Mouse (Mus musculus) neural tube, embryonic 11.5 days (tissue): Measurements from ENCODE around the gene 4930407I10Rik. TPM values are rescaled to one million over a fixed set of nuclear protein-coding genes. Genes with fewer than 3 reads are reported as not detected.

Experiments used
- ATAC-seq: fragments of 200-750 bp; cut with Nextera tagmentation; 2 replicates; pipeline ENCODE4 v1.8.0; 2017; ENCODE audit warnings: moderate number of reproducible peaks, mild to moderate bottlenecking, moderate TSS enrichment, moderate library complexity; ENCODE audit not compliant: insufficient read depth, low FRiP score, low TSS enrichment
- DNase-seq: peaks from one replicate; pipeline ENCODE4 v3.0.0-alpha.2; 2015; ENCODE audit warnings: low spot score
- H3K27ac ChIP-seq: fragments of 300-500 bp; sonication (generic); 2 replicates; pipeline ENCODE4 v1.5.1; 2014; ENCODE audit warnings: low read depth, mild to moderate bottlenecking, low read length
- H3K27me3 ChIP-seq: fragments of 300-500 bp; sonication (generic); 2 replicates; pipeline ENCODE4 v1.6.1; 2014; ENCODE audit warnings: mild to moderate bottlenecking, low read length, mixed read lengths; ENCODE audit not compliant: control insufficient read depth, insufficient read depth
- H3K36me3 ChIP-seq: fragments of 300-500 bp; sonication (generic); 2 replicates; pipeline ENCODE4 v1.6.1; 2014; ENCODE audit warnings: mild to moderate bottlenecking, low read length, moderate library complexity, mixed read lengths; ENCODE audit not compliant: control insufficient read depth, insufficient read depth
- H3K4me1 ChIP-seq: fragments of 300-500 bp; sonication (generic); 2 replicates; pipeline ENCODE4 v1.6.1; 2014; ENCODE audit warnings: low read length, mixed read lengths; ENCODE audit not compliant: control insufficient read depth, insufficient read depth
- H3K4me2 ChIP-seq: fragments of 300-500 bp; sonication (generic); 2 replicates; pipeline ENCODE4 v1.6.1; 2014; ENCODE audit warnings: low read depth, mild to moderate bottlenecking, moderate library complexity
- H3K4me3 ChIP-seq: fragments of 300-500 bp; sonication (generic); 2 replicates; pipeline ENCODE4 v1.5.1; 2014; ENCODE audit warnings: low read depth, low read length
- H3K9ac ChIP-seq: fragments of 300-500 bp; sonication (generic); 2 replicates; pipeline ENCODE4 v1.6.1; 2014; ENCODE audit warnings: mild to moderate bottlenecking, low read length
- H3K9me3 ChIP-seq: fragments of 300-500 bp; sonication (generic); 2 replicates; pipeline ENCODE4 v1.6.1; 2016; ENCODE audit warnings: low read length; ENCODE audit not compliant: control insufficient read depth
- WGBS: fragments of 180-500 bp; shearing (Covaris S2); extraction: QIAGEN DNeasy Blood & Tissue Kit; methylation state at CpG from one replicate; pipeline ENCODE4 v1.1.7; 2014; 5-methylcytosine and 5-hydroxymethylcytosine counted together
- polyA plus RNA-seq: library from polyadenylated mRNA; unstranded; fragments of >200 nt; fragmentation: Nextera tagmentation; extraction: Ambion mirVana; gene quantifications from 2 replicates; pipeline ENCODE4 v1.2.1, GENCODE M21; 2014

4930407I10Rik gene
- polyA plus RNA-seq, 1 experiment from 2014 or later: not detected

DNA sequence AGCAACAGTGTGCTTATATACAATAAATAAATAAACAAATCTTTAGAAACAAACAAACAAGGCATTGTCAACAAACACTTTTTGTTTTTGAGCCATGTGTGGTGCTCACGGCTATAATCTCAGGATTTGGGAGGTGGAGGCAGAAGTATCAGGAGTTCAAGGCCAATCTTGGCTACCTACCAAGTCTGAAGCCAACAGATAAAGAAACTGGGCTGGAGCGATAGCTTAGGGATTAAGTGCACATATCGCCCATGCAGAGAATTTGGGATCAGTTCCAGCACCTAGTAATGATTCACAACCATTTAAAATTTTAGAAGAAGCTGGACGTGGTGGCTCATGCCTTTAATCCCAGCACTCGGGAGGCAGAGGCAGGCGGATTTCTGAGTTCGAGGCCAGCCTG, 14.5 kb downstream of the 4930407I10Rik start:
- Histone ChIP-seq H3K27ac (no peak overlapping the region), H3K4me1 (no peaks in the 10 kb centered on the region), H3K9me3 (no peaks in the 10 kb centered on the region), H3K27me3 (peaks cover 14% of the 10 kb centered on the region), H3K4me3 (no peak overlapping the region), H3K9ac (no peak overlapping the region), H3K36me3 (no peaks in the 10 kb centered on the region), H3K4me2 (no peak overlapping the region)
- DNase-seq: no peak
- WGBS: 86% methylated on average over 7 of the region's 7 CpGs
- no peak for ATAC-seq

DNA sequence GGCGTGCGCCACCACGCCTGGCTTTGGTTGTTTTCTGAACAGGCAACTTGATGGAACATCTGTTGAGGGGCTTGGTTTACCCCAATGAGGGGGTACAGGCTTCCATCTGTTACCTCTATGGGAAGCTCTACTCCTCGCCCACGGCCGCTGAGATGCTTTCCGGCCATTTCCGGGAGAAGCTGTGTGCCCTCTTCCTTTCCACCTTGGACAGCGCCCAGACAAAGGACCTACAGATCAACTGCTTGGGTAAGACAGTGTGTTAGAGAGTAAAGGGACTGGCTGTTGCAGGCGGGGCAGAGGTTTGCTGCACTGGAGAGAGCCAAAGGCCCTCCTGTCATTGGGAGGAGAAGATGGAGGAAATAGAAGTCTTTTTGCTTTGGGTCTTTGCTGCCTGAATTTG, 20.9 kb downstream of the 4930407I10Rik start:
- Histone ChIP-seq H3K9me3 (no peaks in the 10 kb centered on the region), H3K4me3 (no peak overlapping the region), H3K27me3 (no peaks in the 10 kb centered on the region), H3K36me3 (no peaks in the 10 kb centered on the region), H3K4me1 (no peaks in the 10 kb centered on the region), H3K27ac (no peak overlapping the region), H3K4me2 (no peak overlapping the region), H3K9ac (no peak overlapping the region)
- WGBS: 57% methylated on average over 10 of the region's 10 CpGs
- no peak for DNase-seq
- ATAC-seq: no peak

DNA sequence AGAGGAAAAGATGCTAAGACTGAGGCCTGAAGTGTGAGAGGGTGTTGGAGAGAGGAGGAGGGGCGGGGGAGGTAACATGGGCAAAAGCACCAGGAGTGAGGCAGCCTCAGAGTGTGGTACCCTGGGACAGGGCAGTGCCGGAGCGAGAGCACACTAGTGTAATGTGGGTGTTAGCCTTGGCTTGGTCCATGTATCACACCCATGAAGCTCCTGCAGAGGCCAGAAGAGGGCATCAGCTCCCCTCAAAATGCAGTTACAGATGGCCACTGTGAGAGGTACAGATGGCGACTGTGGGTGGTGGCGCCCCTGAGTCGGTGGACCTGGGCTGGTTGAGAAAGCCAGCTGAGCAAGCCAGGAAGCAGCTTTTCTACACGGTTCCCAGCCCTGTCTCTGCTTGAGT, 22.2 kb downstream of the 4930407I10Rik start:
- Histone ChIP-seq H3K4me2 (no peak overlapping the region), H3K4me1 (no peaks in the 10 kb centered on the region), H3K9me3 (no peaks in the 10 kb centered on the region), H3K36me3 (no peaks in the 10 kb centered on the region), H3K27me3 (no peaks in the 10 kb centered on the region), H3K4me3 (no peak overlapping the region), H3K9ac (no peak overlapping the region), H3K27ac (no peak overlapping the region)
- WGBS: 32% methylated on average over 7 of the region's 7 CpGs
- DNase-seq (peak; percentile 54), ATAC-seq (no peak; the same call in 1 of the 2 replicates)

DNA sequence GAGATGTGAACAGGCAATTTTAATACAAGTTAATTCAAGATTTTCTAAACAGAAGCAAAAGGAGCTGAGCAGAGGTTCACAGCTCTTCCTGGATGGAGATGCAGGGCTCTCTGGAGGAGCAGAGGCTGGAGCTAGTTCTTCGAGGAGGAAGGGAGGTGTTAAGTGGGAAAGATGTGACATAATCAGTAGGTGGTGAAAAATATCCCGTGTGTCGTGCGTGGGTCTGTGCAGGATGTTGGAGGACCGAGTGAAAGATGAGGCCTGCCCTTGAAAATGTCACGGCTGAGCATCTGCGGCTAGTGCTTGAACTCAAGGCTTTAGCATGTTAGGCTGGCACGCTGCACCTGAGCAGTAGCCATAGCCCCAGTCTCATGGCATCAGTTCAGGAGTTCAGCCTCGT, 26.7 kb downstream of the 4930407I10Rik start:
- DNase-seq: no peak
- ATAC-seq: no peak

DNA sequence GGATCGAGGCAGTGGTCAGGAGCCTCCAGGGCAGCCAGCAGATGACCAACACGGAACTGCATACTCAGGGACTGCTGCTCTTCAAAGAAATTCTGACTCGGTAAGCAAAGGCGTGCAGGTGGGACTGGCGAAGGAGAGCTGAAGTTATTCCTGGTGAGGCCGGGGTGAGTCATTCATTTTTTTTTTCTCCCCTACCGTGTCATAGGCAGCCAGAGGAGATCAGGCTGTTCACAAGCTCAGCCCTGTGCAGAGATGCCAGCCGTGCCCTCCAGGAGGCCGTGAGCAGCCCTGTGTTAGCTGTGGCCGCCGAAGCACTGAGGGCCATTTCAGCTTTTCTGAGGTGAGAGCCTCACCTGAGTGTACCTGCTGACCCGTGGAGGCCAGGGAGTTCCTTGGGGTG, 27.2 kb downstream of the 4930407I10Rik start:
- 80% methylated on average over 12 of the region's 12 CpGs for WGBS
- H3K4me2 ChIP-seq: no peak overlapping the region
- H3K4me3 ChIP-seq: no peak overlapping the region
- H3K9ac ChIP-seq: no peak overlapping the region
- H3K36me3 ChIP-seq: no peaks in the 10 kb centered on the region
- no peaks in the 10 kb centered on the region for H3K9me3 ChIP-seq
- no peaks in the 10 kb centered on the region for H3K27me3 ChIP-seq
- no peak for DNase-seq
- H3K27ac ChIP-seq: no peak overlapping the region
- H3K4me1 ChIP-seq: no peaks in the 10 kb centered on the region
- no peak for ATAC-seq

More for the DNA sequence above, 26.7 kb downstream of the 4930407I10Rik start:
- no peaks in the 10 kb centered on the region for H3K36me3 ChIP-seq
- H3K27me3 ChIP-seq: no peaks in the 10 kb centered on the region
- no peak overlapping the region for H3K4me2 ChIP-seq
- no peak overlapping the region for H3K27ac ChIP-seq
- WGBS: 89% methylated on average over 9 of the region's 9 CpGs
- H3K4me1 ChIP-seq: no peaks in the 10 kb centered on the region
- no peaks in the 10 kb centered on the region for H3K9me3 ChIP-seq
- H3K9ac ChIP-seq: no peak overlapping the region
- no peak overlapping the region for H3K4me3 ChIP-seq

DNA sequence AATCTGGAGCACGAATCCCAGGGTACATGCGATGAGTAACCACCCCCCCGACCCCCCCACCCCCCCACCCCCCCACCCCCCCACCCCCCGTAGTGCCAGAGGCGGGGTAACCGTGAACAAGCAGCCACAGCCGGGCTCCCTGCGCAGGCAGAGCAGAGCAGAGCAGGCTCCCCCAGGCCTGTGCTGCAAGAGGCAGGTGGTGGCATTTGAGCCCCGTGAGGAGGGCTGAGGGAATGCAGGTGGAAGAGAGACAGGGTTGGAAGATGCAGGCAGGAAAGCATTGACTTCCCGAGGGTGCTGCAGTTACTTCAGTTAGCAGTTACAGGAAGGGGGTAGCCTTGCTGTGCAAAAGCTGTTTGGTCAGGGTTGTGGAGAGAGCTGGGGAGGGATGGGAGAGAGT, 28.3 kb downstream of the 4930407I10Rik start:
- WGBS: 19% methylated on average over 5 of the region's 10 CpGs
- Histone ChIP-seq H3K4me2 (no peak overlapping the region), H3K36me3 (no peaks in the 10 kb centered on the region), H3K27me3 (no peaks in the 10 kb centered on the region), H3K9ac (no peak overlapping the region), H3K27ac (no peak overlapping the region), H3K4me1 (no peaks in the 10 kb centered on the region), H3K4me3 (no peak overlapping the region), H3K9me3 (no peaks in the 10 kb centered on the region)
- ATAC-seq (no peak), DNase-seq (no peak)

DNA sequence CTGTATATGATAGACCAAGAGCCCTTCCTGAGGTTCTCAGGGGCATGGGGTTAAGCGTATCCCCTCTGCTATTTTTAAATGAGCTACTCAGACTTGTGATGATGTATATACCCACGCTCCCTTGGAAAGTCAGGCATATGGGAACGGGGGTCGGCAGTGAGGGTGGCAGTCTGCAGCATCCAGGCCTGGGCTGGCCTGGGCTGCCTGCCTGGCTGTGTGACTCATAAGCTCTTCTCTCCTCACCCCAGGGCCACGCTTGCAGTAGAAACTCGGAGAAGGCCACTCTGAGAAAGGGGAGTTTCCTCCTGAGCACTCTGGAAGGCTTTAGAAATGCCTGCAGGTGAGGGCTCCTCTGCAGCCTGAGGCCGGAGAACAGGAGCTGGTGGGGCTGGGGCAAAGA, 32.1 kb downstream of the 4930407I10Rik start:
- no peaks in the 10 kb centered on the region for H3K36me3 ChIP-seq
- 81% methylated on average over 7 of the region's 7 CpGs for WGBS

DNA sequence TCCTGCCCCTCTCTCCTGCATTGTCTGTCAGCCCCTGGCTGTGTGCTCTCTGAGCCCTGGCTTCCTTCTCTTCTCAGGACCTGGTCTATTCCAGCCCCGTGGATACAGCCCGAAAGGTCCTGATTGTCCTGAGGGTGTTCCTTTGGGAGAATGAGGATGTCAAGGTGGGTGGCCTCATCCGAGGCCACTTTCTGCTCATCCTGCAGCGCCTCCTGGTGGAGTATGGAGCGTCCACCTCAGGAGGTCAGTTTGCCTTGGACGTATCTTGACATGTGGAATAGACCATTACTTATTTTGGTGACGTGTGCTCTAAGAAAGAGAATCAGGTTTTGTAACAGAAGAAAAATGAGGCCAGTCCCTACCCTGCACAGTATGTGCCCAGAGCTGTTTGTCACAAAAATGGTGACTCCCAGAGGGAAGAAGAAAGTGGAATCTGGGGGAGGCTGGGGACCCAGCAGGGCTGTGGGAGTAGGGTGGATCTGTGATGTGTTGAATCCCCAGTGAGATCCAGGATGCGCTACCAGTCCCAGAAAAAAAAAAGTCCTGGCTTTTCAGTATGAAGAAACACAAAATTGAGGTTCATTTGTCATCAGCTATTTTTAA, 48.1 kb downstream of the 4930407I10Rik start:
- Histone ChIP-seq H3K9me3 (no peaks in the 10 kb centered on the region), H3K27me3 (no peaks in the 10 kb centered on the region), H3K36me3 (no peaks in the 10 kb centered on the region), H3K27ac (no peak overlapping the region), H3K4me3 (no peak overlapping the region), H3K4me2 (no peak overlapping the region), H3K4me1 (no peaks in the 10 kb centered on the region), H3K9ac (no peak overlapping the region)
- ATAC-seq: no peak
- 15% methylated on average over 8 of the region's 8 CpGs for WGBS
- DNase-seq: peak; percentile 62

More for the DNA sequence above, 32.1 kb downstream of the 4930407I10Rik start:
- Histone ChIP-seq H3K4me3 (no peak overlapping the region), H3K9me3 (no peaks in the 10 kb centered on the region), H3K27ac (no peak overlapping the region), H3K27me3 (no peaks in the 10 kb centered on the region), H3K9ac (no peak overlapping the region), H3K4me1 (no peaks in the 10 kb centered on the region), H3K4me2 (no peak overlapping the region)
- no peak for DNase-seq
- ATAC-seq: no peak
